Mouse (Mus musculus) MEL (cell line): ENCODE measurements around the gene Med12l. TPM values are rescaled to one million over a fixed set of nuclear protein-coding genes. Genes with fewer than 3 reads are reported as not detected.
A peak's percentile ranks its signal among the peaks of the same experiment; 100 is the strongest.

Source experiments
- DNase-seq: peaks from one replicate; pipeline ENCODE4 v3.0.0; 2011; ENCODE audit warnings: low read depth, low spot score
- H3K27ac ChIP-seq: 2 replicates; pipeline ENCODE4 v1.5.1; 2012; ENCODE audit warnings: low read depth, mild to moderate bottlenecking, control low read depth, low read length, moderate library complexity; ENCODE audit not compliant: control insufficient read depth
- H3K27me3 ChIP-seq, 2 experiments: fragments of 150-350 bp in 1 of 2; sonication (generic) in 1 of 2; 2 replicates each; pipeline ENCODE4 v1.6.1; 2012; ENCODE audit warnings: low read length in 2 of 2, mild to moderate bottlenecking in 2 of 2, improper control_type of control experiment in 1 of 2, moderate library complexity in 1 of 2; ENCODE audit not compliant: insufficient read depth in 2 of 2, control insufficient read depth in 1 of 2
- H3K36me3 ChIP-seq, 2 experiments: 2 replicates each; pipeline ENCODE4 v1.6.1; 2012 to 2014; ENCODE audit warnings: low read length in 2 of 2, improper control_type of control experiment in 1 of 2, inconsistent platforms in 1 of 2, mild to moderate bottlenecking in 1 of 2; ENCODE audit not compliant: insufficient read depth in 2 of 2, control insufficient read depth in 1 of 2
- H3K4me1 ChIP-seq, 2 experiments: fragments of 150-350 bp in 1 of 2; sonication (generic) in 1 of 2; 2 replicates each; pipeline ENCODE4 v1.6.1; 2012; ENCODE audit warnings: low read length in 2 of 2, improper control_type of control experiment in 1 of 2, mild to moderate bottlenecking in 1 of 2; ENCODE audit not compliant: insufficient read depth in 2 of 2, control insufficient read depth in 1 of 2
- H3K4me3 ChIP-seq, 2 experiments: fragments of 150-350 bp in 1 of 2; sonication (generic) in 1 of 2; 2 replicates each; pipeline ENCODE4 v1.5.1; 2012; ENCODE audit warnings: low read depth in 2 of 2, low read length in 2 of 2, mild to moderate bottlenecking in 2 of 2, moderate library complexity in 2 of 2, control low read depth in 1 of 2, improper control_type of control experiment in 1 of 2; ENCODE audit not compliant: control insufficient read depth in 1 of 2, insufficient read depth in 1 of 2
- H3K79me2 ChIP-seq: 2 replicates; pipeline ENCODE4 v1.6.1; 2012; ENCODE audit warnings: mild to moderate bottlenecking, low read length, moderate library complexity; ENCODE audit not compliant: control insufficient read depth, poor library complexity, insufficient read depth
- H3K9ac ChIP-seq: 2 replicates; pipeline ENCODE4 v1.6.1; 2012; ENCODE audit warnings: low read depth, mild to moderate bottlenecking, control low read depth, low read length, moderate library complexity; ENCODE audit not compliant: control insufficient read depth, poor library complexity, severe bottlenecking
- H3K9me3 ChIP-seq: fragments of 150-350 bp; sonication (generic); replicated peaks from 2 replicates; pipeline ENCODE4 v1.6.1; 2012; ENCODE audit warnings: mild to moderate bottlenecking, low read length, improper control_type of control experiment, moderate library complexity; ENCODE audit not compliant: insufficient read depth
- BHLHE40 ChIP-seq: IDR thresholded peaks from 2 replicates; pipeline ENCODE4 v1.6.1; 2012; ENCODE audit warnings: low read depth, mild to moderate bottlenecking, inconsistent platforms, low read length, improper control_type of control experiment, borderline replicate concordance
- CHD1 ChIP-seq: IDR thresholded peaks from 2 replicates; pipeline ENCODE4 v1.6.1; 2012; ENCODE audit warnings: low read depth, mild to moderate bottlenecking, inconsistent platforms, low read length, improper control_type of control experiment
- CHD2 ChIP-seq: IDR thresholded peaks from 2 replicates; pipeline ENCODE4 v1.6.1; 2011; ENCODE audit warnings: low read length, improper control_type of control experiment
- CTCF ChIP-seq, 3 experiments: IDR thresholded peaks in 2 of 3; conservative IDR thresholded peaks in 1 of 3; 2 replicates each; pipeline ENCODE4 v1.5.1; 2011 to 2012; ENCODE audit warnings: low read length in 3 of 3, low read depth in 2 of 3, mild to moderate bottlenecking in 2 of 3, improper control_type of control experiment in 1 of 3, inconsistent platforms in 1 of 3, mixed read lengths in 1 of 3, moderate library complexity in 1 of 3; ENCODE audit not compliant: control insufficient read depth in 1 of 3, insufficient read depth in 1 of 3, poor library complexity in 1 of 3, severe bottlenecking in 1 of 3
- E2F4 ChIP-seq: IDR thresholded peaks from 2 replicates; pipeline ENCODE4 v1.6.1; 2011; ENCODE audit warnings: low read depth, low read length, improper control_type of control experiment, borderline replicate concordance
- ELF1 ChIP-seq: IDR thresholded peaks from 2 replicates; pipeline ENCODE4 v1.6.1; 2014; ENCODE audit warnings: low read depth, mild to moderate bottlenecking, inconsistent platforms, low read length, improper control_type of control experiment, moderate library complexity
- EP300 ChIP-seq, 2 experiments: IDR thresholded peaks; 2 replicates each; pipeline ENCODE4 v1.6.1; 2011; ENCODE audit warnings: improper control_type of control experiment in 2 of 2, low read length in 2 of 2, low read depth in 1 of 2, mild to moderate bottlenecking in 1 of 2
- GABPA ChIP-seq: IDR thresholded peaks from 2 replicates; pipeline ENCODE4 v1.6.1; 2012; ENCODE audit warnings: low read depth, mild to moderate bottlenecking, inconsistent platforms, low read length, improper control_type of control experiment, moderate library complexity
- GATA1 ChIP-seq: IDR thresholded peaks from 2 replicates; pipeline ENCODE4 v1.6.1; 2011; ENCODE audit warnings: low read depth, low read length, improper control_type of control experiment
- HCFC1 ChIP-seq: IDR thresholded peaks from 2 replicates; pipeline ENCODE4 v1.6.1; 2012; ENCODE audit warnings: low read depth, mild to moderate bottlenecking, inconsistent platforms, low read length, improper control_type of control experiment, moderate library complexity
- JUND ChIP-seq: IDR thresholded peaks from 2 replicates; pipeline ENCODE4 v1.6.1; 2011; ENCODE audit warnings: low read depth, mild to moderate bottlenecking, improper control_type of control experiment, low read length
- KAT2A ChIP-seq: conservative IDR thresholded peaks from 2 replicates; pipeline ENCODE4 v1.6.1; 2012; ENCODE audit warnings: low read depth, low read length, improper control_type of control experiment, inconsistent platforms
- MAFK ChIP-seq: IDR thresholded peaks from 2 replicates; pipeline ENCODE4 v1.6.1; 2011; ENCODE audit warnings: low read depth, mild to moderate bottlenecking, low read length, improper control_type of control experiment, borderline replicate concordance
- MAX ChIP-seq: IDR thresholded peaks from 2 replicates; pipeline ENCODE4 v1.6.1; 2011; ENCODE audit warnings: low read length, improper control_type of control experiment
- MAZ ChIP-seq: IDR thresholded peaks from 2 replicates; pipeline ENCODE4 v1.6.1; 2012; ENCODE audit warnings: low read depth, mild to moderate bottlenecking, inconsistent platforms, low read length, improper control_type of control experiment
- MEF2A ChIP-seq: IDR thresholded peaks from 2 replicates; pipeline ENCODE4 v1.6.1; 2014; ENCODE audit warnings: low read depth, mild to moderate bottlenecking, inconsistent platforms, low read length, improper control_type of control experiment; ENCODE audit not compliant: poor library complexity, insufficient replicate concordance, severe bottlenecking; ENCODE audit errors: extremely low read depth
- MXI1 ChIP-seq: IDR thresholded peaks from 2 replicates; pipeline ENCODE4 v1.6.1; 2011; ENCODE audit warnings: mild to moderate bottlenecking, low read depth, low read length, improper control_type of control experiment
- MYB ChIP-seq: IDR thresholded peaks from 2 replicates; pipeline ENCODE4 v1.6.1; 2011; ENCODE audit warnings: mild to moderate bottlenecking, low read depth, low read length, improper control_type of control experiment
- MYC ChIP-seq: IDR thresholded peaks from 2 replicates; pipeline ENCODE4 v1.6.1; 2011; ENCODE audit warnings: low read depth, mild to moderate bottlenecking, low read length, improper control_type of control experiment, moderate library complexity
- NELFE ChIP-seq: IDR thresholded peaks from 2 replicates; pipeline ENCODE4 v1.6.1; 2011; ENCODE audit warnings: low read depth, low read length, improper control_type of control experiment
- NRF1 ChIP-seq: IDR thresholded peaks from 2 replicates; pipeline ENCODE4 v1.6.1; 2014; ENCODE audit warnings: low read depth, mild to moderate bottlenecking, inconsistent platforms, low read length, improper control_type of control experiment, moderate library complexity; ENCODE audit not compliant: poor library complexity, insufficient read depth, severe bottlenecking
- POLR2A ChIP-seq, 2 experiments: IDR thresholded peaks; 2 replicates each; pipeline ENCODE4 v1.6.1; 2011 to 2012; ENCODE audit warnings: low read length in 2 of 2, mild to moderate bottlenecking in 2 of 2, control low read depth in 1 of 2, improper control_type of control experiment in 1 of 2, low read depth in 1 of 2, moderate library complexity in 1 of 2; ENCODE audit not compliant: control insufficient read depth in 1 of 2, insufficient read depth in 1 of 2, poor library complexity in 1 of 2
- POLR2AphosphoS2 ChIP-seq: IDR thresholded peaks from 2 replicates; pipeline ENCODE4 v1.6.1; 2011; ENCODE audit warnings: low read length, improper control_type of control experiment
- POLR2AphosphoS5 ChIP-seq: IDR thresholded peaks from 2 replicates; pipeline ENCODE4 v1.6.1; 2012; ENCODE audit warnings: low read depth, borderline replicate concordance, mild to moderate bottlenecking, inconsistent platforms, low read length, moderate library complexity, mixed read lengths
- RAD21 ChIP-seq: IDR thresholded peaks from 2 replicates; pipeline ENCODE4 v1.6.1; 2011; ENCODE audit warnings: mild to moderate bottlenecking, low read depth, low read length, improper control_type of control experiment
- RCOR1 ChIP-seq: IDR thresholded peaks from 2 replicates; pipeline ENCODE4 v1.6.1; 2012; ENCODE audit warnings: low read depth, mild to moderate bottlenecking, inconsistent platforms, low read length, improper control_type of control experiment
- SIN3A ChIP-seq: IDR thresholded peaks from 2 replicates; pipeline ENCODE4 v1.6.1; 2012; ENCODE audit warnings: low read length, improper control_type of control experiment, inconsistent platforms
- SMC3 ChIP-seq: IDR thresholded peaks from 2 replicates; pipeline ENCODE4 v1.6.1; 2011; ENCODE audit warnings: low read depth, low read length, improper control_type of control experiment
- TAL1 ChIP-seq: IDR thresholded peaks from 2 replicates; pipeline ENCODE4 v1.6.1; 2012; ENCODE audit warnings: mild to moderate bottlenecking, inconsistent platforms, low read length, moderate library complexity, mixed read lengths
- TBP ChIP-seq: IDR thresholded peaks from 2 replicates; pipeline ENCODE4 v1.8.0; 2011; ENCODE audit warnings: low read depth, low read length, improper control_type of control experiment
- TCF12 ChIP-seq: IDR thresholded peaks from 2 replicates; pipeline ENCODE4 v1.6.1; 2014; ENCODE audit warnings: low read depth, mild to moderate bottlenecking, inconsistent platforms, low read length, improper control_type of control experiment, moderate library complexity
- USF1 ChIP-seq: IDR thresholded peaks from 2 replicates; pipeline ENCODE4 v1.6.1; 2014; ENCODE audit warnings: low read depth, mild to moderate bottlenecking, inconsistent platforms, low read length, improper control_type of control experiment, moderate library complexity
- USF2 ChIP-seq, 2 experiments: IDR thresholded peaks; 2 replicates each; pipeline ENCODE4 v1.6.1; 2011 to 2012; ENCODE audit warnings: improper control_type of control experiment in 2 of 2, low read length in 2 of 2, borderline replicate concordance in 1 of 2, inconsistent platforms in 1 of 2, low read depth in 1 of 2, mild to moderate bottlenecking in 1 of 2; ENCODE audit not compliant: insufficient read depth in 1 of 2
- ZC3H11A ChIP-seq: IDR thresholded peaks from 2 replicates; pipeline ENCODE4 v1.6.1; 2012; ENCODE audit warnings: low read depth, mild to moderate bottlenecking, inconsistent platforms, low read length, improper control_type of control experiment
- ZKSCAN1 ChIP-seq: IDR thresholded peaks from 2 replicates; pipeline ENCODE4 v1.6.1; 2012; ENCODE audit warnings: low read depth, mild to moderate bottlenecking, inconsistent platforms, low read length, improper control_type of control experiment, moderate library complexity
- ZMIZ1 ChIP-seq: IDR thresholded peaks from 2 replicates; pipeline ENCODE4 v1.6.1; 2012; ENCODE audit warnings: low read depth, mild to moderate bottlenecking, inconsistent platforms, low read length, improper control_type of control experiment, moderate library complexity
- ZNF384 ChIP-seq: IDR thresholded peaks from 2 replicates; pipeline ENCODE4 v1.6.1; 2012; ENCODE audit warnings: low read depth, mild to moderate bottlenecking, inconsistent platforms, low read length, improper control_type of control experiment
- polyA plus RNA-seq, 2 experiments: library from polyadenylated mRNA; stranded (reverse) in 1 of 2; unstranded in 1 of 2; fragments of >175 nt in 1 of 2; fragments of >200 nt in 1 of 2; gene quantifications; 2 replicates each; pipeline versions ENCODE4 v1.2.1 to v1.2.4; 2012; ENCODE audit warnings: low replicate concordance in 2 of 2, low read depth in 1 of 2; ENCODE audit not compliant: insufficient read length in 2 of 2, insufficient read depth in 1 of 2, missing spikeins in 1 of 2
- total RNA-seq: library from RNA; depleted of rRNA; stranded (reverse); fragments of 300-350 nt; gene quantifications from 2 replicates; pipeline ENCODE4 v1.2.3, GENCODE M21; 2012

The Med12l gene
- total and polyA plus RNA-seq, 3 experiments, result 0.03 TPM; not detected in 2

DNA sequence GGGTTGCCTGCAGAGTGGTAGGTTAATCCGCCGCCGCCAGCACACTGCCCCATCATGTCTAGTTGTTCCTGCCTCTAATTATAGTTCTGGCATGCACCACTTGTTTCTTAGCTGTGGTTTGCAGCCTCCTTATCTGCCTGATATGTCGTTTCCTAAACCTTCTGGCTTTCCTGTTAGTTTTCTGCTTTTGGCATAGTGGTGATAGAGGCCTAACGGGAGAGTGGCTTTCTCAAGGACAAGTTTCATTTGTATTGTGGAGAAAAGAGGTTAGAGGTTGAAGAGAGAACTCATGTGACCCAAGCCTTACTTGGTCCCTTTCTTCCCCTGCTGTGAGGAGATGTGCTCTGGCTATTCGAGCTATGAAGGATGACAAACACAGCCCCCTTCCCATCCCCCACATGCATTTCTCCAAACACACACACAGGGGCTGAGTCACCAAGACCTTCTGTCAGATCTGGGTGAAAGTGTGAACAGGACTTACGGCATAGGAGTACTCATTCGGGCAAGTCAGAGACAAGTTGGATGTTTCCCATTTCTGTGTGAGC, 108.4 kb downstream of the Med12l start:
- no peaks in the 10 kb centered on the region for H3K27me3 ChIP-seq
- H3K27ac ChIP-seq, result peak overlapping the region; percentile 55
- TF ChIP-seq BHLHE40 (peak; percentile 80), KAT2A (no peak), ZMIZ1 (no peak), NRF1 (no peak), MAX (peak; percentile 52; the same call in 1 of the 2 replicates), MAZ (no peak), POLR2AphosphoS5 (no peak), CTCF (IDR thresholded peaks at IDR 0.05 in 2 of 3, conservative IDR thresholded peaks at IDR 0.05 in 1 of 3; ENCODE audit: control insufficient read depth in 1 of 3, insufficient read depth in 1 of 3, low read depth in 2 of 3, low read length in 3 of 3, poor library complexity in 1 of 3, severe bottlenecking in 1 of 3) (no peak), POLR2A (IDR thresholded peaks at IDR 0.05; ENCODE audit: control insufficient read depth in 1 of 2, insufficient read depth in 1 of 2, low read depth in 1 of 2, low read length in 2 of 2, poor library complexity in 1 of 2) (no peak), GABPA (no peak), MXI1 (peak; percentile 64), MEF2A (peak; percentile 97), SMC3 (0 out of 2 replicates have a peak, but pooled peaks have one; percentile 4), TAL1 (peak; percentile 80), NELFE (no peak), ZNF384 (peak; percentile 48), USF1 (0 out of 2 replicates have a peak, but pooled peaks have one; percentile 43), TCF12 (peak; percentile 93), SIN3A (peak; percentile 69; the same call in 1 of the 2 replicates), ZC3H11A (no peak), CHD1 (no peak), JUND (0 out of 2 replicates have a peak, but pooled peaks have one; percentile 14), USF2 (IDR thresholded peaks at IDR 0.05; ENCODE audit: borderline replicate concordance in 1 of 2, insufficient read depth in 1 of 2, low read depth in 1 of 2, low read length in 2 of 2) (no peak), TBP (peak; percentile 32; the same call in 1 of the 2 replicates), GATA1 (peak; percentile 96), E2F4 (no peak), EP300 (IDR thresholded peaks at IDR 0.05; ENCODE audit: low read depth in 1 of 2, low read length in 2 of 2) (peak; percentile 94 to 96), MYC (peak; percentile 31; the same call in 1 of the 2 replicates), MAFK (peak; percentile 83; the same call in 1 of the 2 replicates), ELF1 (no peak), POLR2AphosphoS2 (no peak), MYB (peak; percentile 52), RAD21 (no peak), ZKSCAN1 (no peak), HCFC1 (peak; percentile 44; the same call in 1 of the 2 replicates), RCOR1 (peak; percentile 96), CHD2 (peak; percentile 43; the same call in 1 of the 2 replicates)

More for the DNA sequence above, 108.4 kb downstream of the Med12l start:
- Histone ChIP-seq H3K9me3 (no peaks in the 10 kb centered on the region), H3K36me3 (peaks cover 0 to 22% of the 10 kb centered on the region in 2 experiments; a peak in 2 of 4 replicates), H3K4me1 (peaks cover 12 to 29% of the 10 kb centered on the region in 2 experiments), H3K9ac (peak overlapping the region; percentile 27), H3K4me3 (peak overlapping the region; percentile 34 to 38), H3K79me2 (no peaks in the 10 kb centered on the region)
- DNase-seq, result peak; percentile 88
